Mouse (Mus musculus) forebrain, embryonic 10.5 days (tissue): ENCODE results near the gene Lonp2. TPM values are rescaled to one million over a fixed set of nuclear protein-coding genes. Genes with fewer than 3 reads are reported as not detected.

Experiments used
- DNase-seq: peaks from one replicate; pipeline ENCODE4 v3.0.0-alpha.2; 2017; ENCODE audit warnings: low spot score; ENCODE audit errors: extremely low spot score
- H3K27ac ChIP-seq: fragments of 300-500 bp; sonication (generic); 2 replicates; pipeline ENCODE4 v1.5.1; 2016; ENCODE audit warnings: mild to moderate bottlenecking
- H3K27me3 ChIP-seq: fragments of 300-500 bp; sonication (generic); 2 replicates; pipeline ENCODE4 v1.6.1; 2016; ENCODE audit warnings: mild to moderate bottlenecking; ENCODE audit not compliant: poor library complexity, severe bottlenecking
- H3K36me3 ChIP-seq: fragments of 300-500 bp; sonication (generic); replicated peaks from 2 replicates; pipeline ENCODE4 v1.6.1; 2016; ENCODE audit warnings: mild to moderate bottlenecking, moderate library complexity
- H3K4me1 ChIP-seq: fragments of 300-500 bp; sonication (generic); 2 replicates; pipeline ENCODE4 v1.6.1; 2016
- H3K4me3 ChIP-seq: fragments of 300-500 bp; sonication (generic); 2 replicates; pipeline ENCODE4 v1.5.1; 2016; ENCODE audit warnings: mild to moderate bottlenecking, moderate library complexity
- H3K9me3 ChIP-seq: fragments of 300-500 bp; sonication (generic); 2 replicates; pipeline ENCODE4 v1.6.1; 2016; ENCODE audit warnings: mild to moderate bottlenecking, moderate library complexity
- WGBS: fragments of 180-500 bp; shearing (Covaris S2); methylation state at CpG from one replicate; pipeline ENCODE4 v1.1.7; 2016; 5-methylcytosine and 5-hydroxymethylcytosine counted together
- microRNA-seq: library from miRNA; unstranded; fragments of <30 nt; microRNA quantifications from one replicate; pipeline ENCODE4, GENCODE M21; 2017
- polyA plus RNA-seq: library from polyadenylated mRNA; unstranded; fragments of >200 nt; fragmentation: Nextera tagmentation; extraction: Ambion mirVana; gene quantifications from 2 replicates; pipeline ENCODE4 v1.2.1, GENCODE M21; 2016

The Lonp2 gene
- polyA plus RNA-seq, 1 experiment from 2014 or later, result 48.7 TPM

DNA sequence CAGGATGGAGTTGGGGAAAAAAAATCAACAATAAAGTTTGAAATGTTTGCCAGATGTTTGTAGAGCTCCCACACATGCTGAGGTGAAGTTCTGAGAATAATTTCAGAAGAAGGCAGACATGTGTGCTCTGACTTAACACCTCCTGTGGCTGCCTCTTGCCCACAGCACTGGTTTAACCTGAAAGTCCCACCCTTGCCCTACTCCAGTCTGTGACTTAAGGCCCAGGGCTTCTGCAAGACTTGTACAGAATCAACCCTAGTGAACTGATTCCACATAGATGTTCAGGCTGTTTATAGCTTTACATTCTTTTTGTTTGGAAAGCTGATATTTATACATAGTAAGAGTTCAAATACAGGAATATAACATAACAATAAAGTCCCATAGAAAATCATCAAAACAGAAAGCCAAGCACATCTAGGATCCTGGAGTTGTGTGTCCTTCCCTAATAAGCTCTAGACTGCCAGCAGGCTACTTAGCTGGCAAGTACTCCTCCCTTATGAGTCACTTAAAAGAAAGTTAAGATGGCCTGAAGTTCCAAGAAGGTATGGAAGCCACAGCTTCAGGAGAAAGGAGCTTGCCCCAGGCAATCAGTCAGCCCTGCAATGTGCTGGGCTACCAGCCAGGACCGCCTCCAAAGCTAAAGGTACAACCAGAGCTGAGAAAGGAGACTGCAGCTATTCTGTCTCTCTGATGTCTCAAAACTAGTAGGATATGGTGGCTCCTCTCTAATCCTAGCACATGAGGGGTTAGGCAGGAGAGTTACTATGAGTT is 146.3 kb downstream of the Lonp2 start:
- no peak overlapping the region for H3K27ac ChIP-seq
- no peaks in the 10 kb centered on the region for H3K36me3 ChIP-seq
- H3K4me3 ChIP-seq, result no peak overlapping the region
- 70% methylated on average over 1 of the region's 1 CpGs for WGBS
- H3K9me3 ChIP-seq, result no peaks in the 10 kb centered on the region
- no peak for DNase-seq
- no peaks in the 10 kb centered on the region for H3K27me3 ChIP-seq
- no peaks in the 10 kb centered on the region for H3K4me1 ChIP-seq

Small RNAs within 50 kb of the gene (microRNA-seq; reads per million reads assigned to microRNA genes)
- not detected for gene Gm44348

Other genes starting within 250 kb of the Lonp2 start
- gene Abcc12, start 43.4 kb upstream of the Lonp2 start, polyA plus RNA-seq, result not detected in 2 replicates
- gene Gm10638, start 121.7 kb downstream of the Lonp2 start, polyA plus RNA-seq, result 3.5 and 4.3 TPM in 2 replicates
- 50.9 and 54.3 TPM in 2 replicates for gene Siah1a, start 121.9 kb downstream of the Lonp2 start, polyA plus RNA-seq